Mouse (Mus musculus): ENCODE measurements at regions not wholly inside any gene's neighbourhood (a gene's known extent, or its start where the extent isn't known, plus 50 kb on each side); places are given as distances from the start of the nearest gene placed in this dataset.
A peak's percentile ranks its signal among the peaks of the same experiment; 100 is the strongest.
"Not testable (repeated sequence)": the region's sequence is repeated elsewhere in the genome, so short reads cannot be mapped to it uniquely, and the experiment has no call there.

DNA sequence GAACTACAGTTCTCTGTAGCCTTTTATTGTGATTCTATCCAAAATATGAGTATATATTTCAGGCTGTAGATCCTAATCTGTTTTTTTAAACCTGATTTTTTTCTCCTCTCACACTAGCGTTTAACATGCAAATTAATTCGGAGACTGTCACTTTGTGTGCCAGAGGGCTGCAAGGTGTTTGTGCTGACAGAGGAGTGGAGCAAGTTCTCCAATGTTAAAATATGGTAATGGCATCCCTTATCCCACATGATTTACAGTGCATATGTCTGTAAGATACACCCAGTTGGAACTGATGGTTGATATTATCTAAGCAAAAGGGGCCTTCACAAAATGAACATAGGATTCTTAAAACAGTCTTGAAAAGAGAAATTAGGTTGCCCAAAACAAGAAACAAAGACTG lies 90.1 kb upstream of the Hdac2 start:
- DNase-seq (ENCODE audit: low spot score in 2 of 2): no peak

DNA sequence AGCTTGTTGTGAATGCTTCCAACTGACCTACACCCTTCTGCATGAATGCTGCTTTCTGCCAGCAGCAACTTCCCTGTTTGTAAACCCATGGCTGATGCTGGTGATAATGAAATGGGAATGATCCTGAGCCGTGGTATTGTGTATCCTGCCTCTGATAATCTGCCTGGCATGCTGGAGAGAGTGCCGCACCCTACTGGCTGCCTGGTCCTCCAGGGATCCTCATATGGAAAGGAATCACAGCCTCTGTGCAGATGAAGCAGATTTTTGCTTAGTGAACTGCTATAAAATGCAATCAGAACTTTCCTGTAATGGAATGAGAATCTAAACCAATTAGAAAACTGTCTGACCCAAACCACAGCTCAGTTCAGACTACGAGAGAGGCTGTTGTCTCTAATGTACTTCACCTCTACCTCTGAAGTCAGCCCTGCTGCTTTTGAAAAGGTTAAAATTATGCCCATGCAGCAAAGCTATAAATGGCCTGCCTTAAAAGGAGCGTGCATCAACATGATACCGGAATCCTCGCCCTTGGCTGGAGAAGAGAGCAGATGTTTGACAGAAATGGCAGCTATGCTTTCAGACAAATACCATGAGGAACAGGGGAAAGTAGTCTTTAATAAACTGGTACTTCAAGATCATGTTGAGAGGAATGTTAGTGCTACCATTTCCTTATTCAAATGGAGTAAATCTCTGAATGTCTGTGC lies 76.3 kb upstream of the Hdac2 start:
- DNase-seq (ENCODE audit: low spot score in 2 of 2): no peak

DNA sequence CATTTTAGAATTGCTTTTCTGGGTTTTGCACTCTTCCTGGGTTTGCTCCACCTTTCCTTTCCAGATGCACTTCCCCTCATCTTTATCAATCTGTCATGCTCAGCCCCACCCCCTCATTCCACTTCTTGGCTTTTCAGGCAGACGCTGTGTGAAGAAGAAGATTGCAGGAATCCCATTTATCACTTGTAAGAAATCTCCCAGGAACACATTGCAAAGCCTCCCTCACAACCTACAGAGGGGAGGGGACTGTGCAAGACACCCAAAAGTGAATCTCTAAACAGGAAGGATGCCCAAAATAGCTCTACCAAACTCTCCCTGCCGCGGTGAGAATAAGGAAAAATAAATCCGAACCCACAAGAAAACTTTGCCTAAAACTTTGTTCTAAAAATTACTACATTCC lies 65.5 kb upstream of the Hdac2 start:
- peak; percentile 4 to 14 for DNase-seq (ENCODE audit: low spot score in 2 of 2)

- not testable (repeated sequence) for DNase-seq (ENCODE audit: low spot score in 2 of 2)
Observed at GRCm38 (mm10) chr10:36918037-36918436, 56.3 kb upstream of the Hdac2 start.

- DNase-seq (ENCODE audit: low spot score in 2 of 2): no peak
Observed at GRCm38 (mm10) chr10:36923756-36924155, 50.6 kb upstream of the Hdac2 start.

DNA sequence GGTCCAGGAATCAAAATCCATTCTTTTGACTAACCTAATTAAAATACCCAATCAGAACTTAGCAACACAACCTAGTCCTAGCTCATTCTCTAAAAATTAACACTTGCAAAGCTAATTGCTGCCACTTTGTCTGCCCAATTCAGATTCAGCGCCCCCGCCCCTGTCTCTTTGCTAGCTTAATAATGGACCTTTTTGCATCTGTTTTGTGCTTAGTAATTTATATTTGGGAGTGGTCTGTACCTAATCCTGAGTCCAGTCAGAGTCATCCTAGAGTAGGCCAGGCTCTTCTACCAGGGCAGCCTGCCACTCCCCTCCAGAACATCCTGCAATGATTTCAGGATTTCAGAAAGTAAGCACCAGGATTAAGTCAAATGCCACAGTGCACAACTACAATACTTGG lies 50.2 kb upstream of the Hdac2 start:
- DNase-seq (ENCODE audit: low spot score in 2 of 2): no peak
